Mouse (Mus musculus): ENCODE measurements at regions not wholly inside any gene's neighbourhood (a gene's known extent, or its start where the extent isn't known, plus 50 kb on each side); places are given as distances from the start of the nearest gene placed in this dataset.

DNA sequence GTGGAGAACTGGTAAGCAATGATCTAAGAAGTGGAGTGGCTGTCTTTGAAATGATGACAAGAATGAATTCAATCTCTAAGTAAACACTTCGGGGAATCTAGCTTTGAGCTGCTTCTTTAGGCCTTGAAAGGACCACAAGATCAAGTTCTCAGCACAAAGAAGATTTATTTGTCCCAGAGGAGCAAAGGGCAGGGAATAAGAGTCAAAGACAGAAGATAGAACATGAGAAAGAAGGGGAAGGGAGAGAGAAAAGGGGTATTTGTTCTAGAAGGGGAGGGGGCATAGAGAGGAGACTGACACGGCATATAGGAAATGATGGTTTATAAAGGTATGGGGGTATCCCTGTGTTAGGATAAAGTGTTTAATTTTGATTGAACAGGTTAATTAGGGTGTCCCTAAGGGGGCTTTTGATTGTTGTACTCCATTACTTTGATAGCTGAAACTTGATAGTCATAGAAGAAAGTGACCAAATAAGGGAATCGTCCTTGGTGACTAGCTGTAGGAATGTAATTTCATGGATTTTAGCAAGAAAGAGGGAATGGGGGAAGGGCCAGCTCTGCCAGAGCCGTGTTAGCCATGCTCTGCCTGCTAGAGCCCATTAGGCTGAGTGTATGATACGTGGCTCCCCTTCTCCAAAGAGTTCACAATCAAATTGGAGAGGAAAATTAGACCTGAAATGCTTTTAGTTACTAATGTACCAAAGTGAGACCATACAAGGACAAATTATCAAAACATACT lies 531.1 kb upstream of the Tbl1xr1 start:
- TF ChIP-seq CTCF (conservative IDR thresholded peaks at IDR 0.05; ENCODE audit: insufficient read depth, insufficient read length, low read depth, low read length) (no peak), POLR2A (IDR thresholded peaks at IDR 0.05; ENCODE audit: low read depth, low read length) (no peak)

All from kidney, adult 2 months (tissue).